Mouse (Mus musculus) liver, embryonic 14.5 days (tissue): ENCODE results near the gene Polr3h.

Experiments
- CTCF ChIP-seq: IDR thresholded peaks from 2 replicates; pipeline ENCODE4 v1.5.1; 2016; ENCODE audit warnings: antibody characterized with exemption, low read depth, control low read depth
- EP300 ChIP-seq: IDR thresholded peaks from 2 replicates; pipeline ENCODE4 v1.6.1; 2016; ENCODE audit warnings: antibody characterized with exemption, low read depth

DNA sequence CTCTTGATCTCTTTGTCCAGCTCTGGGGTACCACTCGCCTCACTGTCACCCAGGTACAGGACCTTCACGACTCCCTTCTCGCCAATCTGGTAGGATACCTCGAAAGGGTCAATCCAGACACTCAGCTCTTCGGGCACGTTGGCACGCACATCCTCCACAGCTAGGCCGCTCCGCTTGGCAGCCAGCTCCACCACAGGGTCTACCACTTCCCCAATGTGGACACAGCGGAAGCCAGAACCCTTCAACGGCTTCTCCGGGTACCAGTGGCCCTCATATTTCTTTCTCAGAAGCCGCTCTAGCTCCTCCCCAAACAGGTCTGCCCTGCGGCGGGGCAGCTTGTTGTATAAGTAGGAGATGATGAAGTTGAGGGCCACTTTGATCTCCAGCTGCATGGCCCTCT, 74.7 kb downstream of the Polr3h start:
- TF ChIP-seq CTCF (no peak), EP300 (no peak)
